Mouse (Mus musculus) kidney, postnatal 4 days (tissue): ENCODE measurements at regions not wholly inside any gene's neighbourhood (a gene's known extent, or its start where the extent isn't known, plus 50 kb on each side); places are given as distances from the start of the nearest gene placed in this dataset.
A peak's percentile ranks its signal among the peaks of the same experiment; 100 is the strongest.

ENCODE experiments used
- DNase-seq, 2 experiments: peaks; one replicate each; pipeline ENCODE4 v3.0.0; 2021; ENCODE audit warnings: mixed read lengths in 2 of 2

GRCm38 (mm10) chr13:60237091-60237490 is 59.9 kb upstream of the Gas1 start:
- DNase-seq: no peak

- DNase-seq: peak; percentile 33 to 54
Observed at GRCm38 (mm10) chr13:60242447-60243109, 65.4 kb upstream of the Gas1 start.

GRCm38 (mm10) chr13:60243110-60243481 is 65.9 kb upstream of the Gas1 start:
- DNase-seq: no peak

- DNase-seq: no peak
Observed at GRCm38 (mm10) chr13:60255162-60255561, 78.0 kb upstream of the Gas1 start.

- DNase-seq: peak in 1 of 2 experiments; percentile 45
Observed at GRCm38 (mm10) chr13:60255715-60256114, 78.5 kb upstream of the Gas1 start.

- DNase-seq: no peak
Observed at GRCm38 (mm10) chr13:60256997-60257396, 79.8 kb upstream of the Gas1 start.

GRCm38 (mm10) chr13:60257878-60258277 is 80.7 kb upstream of the Gas1 start:
- DNase-seq: peak in 1 of 2 experiments; percentile 49

- DNase-seq: peak; percentile 25 to 54
Observed at GRCm38 (mm10) chr13:60262449-60263028, 85.4 kb upstream of the Gas1 start.

GRCm38 (mm10) chr13:60264504-60264903 is 87.3 kb upstream of the Gas1 start:
- DNase-seq: no peak

- DNase-seq: peak; percentile 57 to 72
Observed at GRCm38 (mm10) chr13:60267557-60267956, 90.4 kb upstream of the Gas1 start.

- peak in 1 of 2 experiments; percentile 13 for DNase-seq
Observed at GRCm38 (mm10) chr13:60268256-60268655, 91.1 kb upstream of the Gas1 start.

GRCm38 (mm10) chr13:60269406-60269841 is 92.3 kb upstream of the Gas1 start:
- DNase-seq: peak in 1 of 2 experiments; percentile 39

GRCm38 (mm10) chr13:60270526-60270925 is 93.4 kb upstream of the Gas1 start:
- peak in 1 of 2 experiments; percentile 13 for DNase-seq

- peak in 1 of 2 experiments; percentile 43 for DNase-seq
Observed at GRCm38 (mm10) chr13:60273331-60273730, 96.2 kb upstream of the Gas1 start.

- DNase-seq: peak in 1 of 2 experiments; percentile 41
Observed at GRCm38 (mm10) chr13:60282543-60283251, 105.5 kb upstream of the Gas1 start.

GRCm38 (mm10) chr13:60286525-60287224 is 109.5 kb upstream of the Gas1 start:
- no peak for DNase-seq

- DNase-seq: no peak
Observed at GRCm38 (mm10) chr13:60289650-60290049, 112.5 kb upstream of the Gas1 start.

GRCm38 (mm10) chr13:60290820-60291219 is 113.7 kb upstream of the Gas1 start:
- DNase-seq: no peak

- DNase-seq: no peak
Observed at GRCm38 (mm10) chr13:60291344-60291743, 114.2 kb upstream of the Gas1 start.

GRCm38 (mm10) chr13:60296201-60296895 is 119.2 kb upstream of the Gas1 start:
- peak; percentile 47 to 66 for DNase-seq

- no peak for DNase-seq
Observed at GRCm38 (mm10) chr13:60296896-60297275, 119.7 kb upstream of the Gas1 start.

- DNase-seq: peak; percentile 24 to 41
Observed at GRCm38 (mm10) chr13:60298575-60298974, 121.4 kb upstream of the Gas1 start.

- DNase-seq: no peak
Observed at GRCm38 (mm10) chr13:60299076-60299475, 121.9 kb upstream of the Gas1 start.
